Mouse (Mus musculus) left cerebral cortex, postnatal 14 days (tissue): ENCODE data around the gene Fam196a. TPM values are rescaled to one million over a fixed set of nuclear protein-coding genes. Genes with fewer than 3 reads are reported as not detected.

Source experiments
- DNase-seq, 2 experiments: peaks; one replicate each; pipeline ENCODE4 v3.0.0; 2021 to 2022; ENCODE audit warnings: low spot score in 2 of 2, mixed read lengths in 1 of 2
- intact Hi-C: fragments of 180-260 bp; cut with DNase I; formaldehyde crosslinking; loops from one replicate; pipeline ENCODE4 v1.15.1; 2025
- long read RNA-seq, 2 experiments: library from polyadenylated mRNA; stranded (forward); transcript quantifications; one replicate each; pipeline ENCODE4 v2.0.0; 2021
- total RNA-seq, 2 experiments: library from RNA; stranded (reverse); gene quantifications; 2 replicates each; pipeline ENCODE4 v1.2.3; 2021

Fam196a gene
- total RNA-seq, result 10 to 100 TPM; 17.8 to 18.5 TPM
- long read RNA-seq, experiment 1, partial matches to known transcripts, result 0 of 2 reads
- long read RNA-seq, experiment 1, other reads (novel, unspliced or antisense), result 1 of 2 reads
- long read RNA-seq, experiment 2, partial matches to known transcripts, result 0 of 3 reads
- long read RNA-seq, experiment 2, other reads (novel, unspliced or antisense), result 1 of 3 reads

- peak; percentile 74 to 78 for DNase-seq
- intact Hi-C loops, result loop anchor here (2.0 to 10.0 kb wide), 2 partner anchors 163 to 527 kb away; no protein-coding TSS in a partner anchor
Measured at GRCm38 (mm10) chr7:134937927-134938609, at the start of gene Fam196a. Gene Fam196a (minus strand): TSS chr7:134938430.

- intact Hi-C loops, result no loop called here
- DNase-seq, result no peak
Measured at GRCm38 (mm10) chr7:134961608-134962007, 23.4 kb upstream of the Fam196a start.

GRCm38 (mm10) chr7:134960871-134961270 is 22.6 kb upstream of the Fam196a start:
- intact Hi-C loops, result no loop called here
- DNase-seq, result no peak

- intact Hi-C loops, result no loop called here
- no peak for DNase-seq
Measured at GRCm38 (mm10) chr7:134959086-134959485, 20.9 kb upstream of the Fam196a start.

- DNase-seq, result peak in 1 of 2 experiments; percentile 12
- intact Hi-C loops, result no loop called here
Measured at GRCm38 (mm10) chr7:134945925-134946716, 7.9 kb upstream of the Fam196a start.

- intact Hi-C loops, result no loop called here
- no peak for DNase-seq
Measured at GRCm38 (mm10) chr7:134943701-134944100, 5.5 kb upstream of the Fam196a start.

GRCm38 (mm10) chr7:134943063-134943462 is 4.8 kb upstream of the Fam196a start:
- intact Hi-C loops, result no loop called here
- no peak for DNase-seq

GRCm38 (mm10) chr7:134941891-134942290 is 3.7 kb upstream of the Fam196a start:
- intact Hi-C loops, result no loop called here
- DNase-seq, result no peak

- intact Hi-C loops, result loop anchor here (2.0 to 10.0 kb wide), 2 partner anchors 163 to 527 kb away; no protein-coding TSS in a partner anchor
Measured at GRCm38 (mm10) chr7:134937471-134937926, 731 bp downstream of the Fam196a start.

GRCm38 (mm10) chr7:134931886-134932285 is 6.3 kb downstream of the Fam196a start:
- no peak for DNase-seq
- intact Hi-C loops, result loop anchor here (10.0 kb wide), 1 partner anchor 533 kb away; no protein-coding TSS in a partner anchor

More at GRCm38 (mm10) chr7:134937471-134937926, 731 bp downstream of the Fam196a start:
- DNase-seq, result peak in 1 of 2 experiments; percentile 22

- intact Hi-C loops, result no loop called here
Measured at GRCm38 (mm10) chr7:134901992-134902391, 36.2 kb downstream of the Fam196a start.

GRCm38 (mm10) chr7:134899462-134899861 is 38.8 kb downstream of the Fam196a start:
- intact Hi-C loops, result no loop called here
- DNase-seq, result no peak

More at GRCm38 (mm10) chr7:134901992-134902391, 36.2 kb downstream of the Fam196a start:
- DNase-seq, result no peak

GRCm38 (mm10) chr7:134894604-134895003 is 43.6 kb downstream of the Fam196a start:
- DNase-seq, result no peak
- intact Hi-C loops, result no loop called here

GRCm38 (mm10) chr7:134892972-134893371 is 45.3 kb downstream of the Fam196a start:
- intact Hi-C loops, result no loop called here
- peak; percentile 10 to 12 for DNase-seq

GRCm38 (mm10) chr7:134892449-134892871 is 45.8 kb downstream of the Fam196a start:
- intact Hi-C loops, result no loop called here
- no peak for DNase-seq

- intact Hi-C loops, result no loop called here
- no peak for DNase-seq
Measured at GRCm38 (mm10) chr7:134883516-134883915, 54.7 kb downstream of the Fam196a start.

GRCm38 (mm10) chr7:134880431-134880830 is 57.8 kb downstream of the Fam196a start:
- intact Hi-C loops, result no loop called here
- no peak for DNase-seq

GRCm38 (mm10) chr7:134878985-134879384 is 59.2 kb downstream of the Fam196a start:
- DNase-seq, result no peak
- intact Hi-C loops, result no loop called here

GRCm38 (mm10) chr7:134872981-134873380 is 65.2 kb downstream of the Fam196a start:
- intact Hi-C loops, result no loop called here

GRCm38 (mm10) chr7:134872511-134872910 is 65.7 kb downstream of the Fam196a start:
- intact Hi-C loops, result no loop called here
- no peak for DNase-seq

More at GRCm38 (mm10) chr7:134872981-134873380, 65.2 kb downstream of the Fam196a start:
- DNase-seq, result no peak
